Mouse (Mus musculus) spleen, adult 12 weeks (tissue): Measurements from ENCODE around the gene Srgap1.
"Not testable (repeated sequence)": the region's sequence is repeated elsewhere in the genome, so short reads cannot be mapped to it uniquely, and the experiment has no call there.

Experiments
- DNase-seq: peaks from one replicate; pipeline ENCODE4 v3.0.0; 2022; ENCODE audit warnings: low spot score

Srgap1 gene

GRCm38 (mm10) chr10:121822674-121823073 is 224.4 kb downstream of the Srgap1 start:
- DNase-seq, result no peak

- DNase-seq, result no peak
Observed at GRCm38 (mm10) chr10:121820846-121821245, 226.3 kb downstream of the Srgap1 start.

- no peak for DNase-seq
Observed at GRCm38 (mm10) chr10:121817983-121818382, 229.1 kb downstream of the Srgap1 start.

- no peak for DNase-seq
Observed at GRCm38 (mm10) chr10:121807771-121808170, 239.3 kb downstream of the Srgap1 start.

- DNase-seq, result no peak
Observed at GRCm38 (mm10) chr10:121806806-121807205, 240.3 kb downstream of the Srgap1 start.

GRCm38 (mm10) chr10:121805933-121806341 is 241.2 kb downstream of the Srgap1 start:
- DNase-seq, result no peak

- DNase-seq, result no peak
Observed at GRCm38 (mm10) chr10:121804551-121804950, 242.6 kb downstream of the Srgap1 start.

GRCm38 (mm10) chr10:121800041-121800440 is 247.1 kb downstream of the Srgap1 start:
- no peak for DNase-seq

- peak; percentile 34 for DNase-seq
Observed at GRCm38 (mm10) chr10:121796027-121796802, 250.9 kb downstream of the Srgap1 start.

- DNase-seq, result no peak
Observed at GRCm38 (mm10) chr10:121794486-121794885, 252.6 kb downstream of the Srgap1 start.

- no peak for DNase-seq
Observed at GRCm38 (mm10) chr10:121792661-121793060, 254.5 kb downstream of the Srgap1 start.

- DNase-seq, result no peak
Observed at GRCm38 (mm10) chr10:121790078-121790477, 257.0 kb downstream of the Srgap1 start.

- DNase-seq, result no peak
Observed at GRCm38 (mm10) chr10:121788536-121788935, 258.6 kb downstream of the Srgap1 start.

- DNase-seq, result no peak
Observed at GRCm38 (mm10) chr10:121781159-121781558, 266.0 kb downstream of the Srgap1 start.

- DNase-seq, result no peak
Observed at GRCm38 (mm10) chr10:121775990-121776389, 271.1 kb downstream of the Srgap1 start.

- DNase-seq, result no peak
Observed at GRCm38 (mm10) chr10:121773813-121774212, 273.3 kb downstream of the Srgap1 start.

GRCm38 (mm10) chr10:121770624-121771577 is 276.2 kb downstream of the Srgap1 start:
- DNase-seq, result no peak

- no peak for DNase-seq
Observed at GRCm38 (mm10) chr10:121769711-121770110, 277.4 kb downstream of the Srgap1 start.

- not testable (repeated sequence) for DNase-seq
Observed at GRCm38 (mm10) chr10:121767295-121767694, 279.8 kb downstream of the Srgap1 start.

- no peak for DNase-seq
Observed at GRCm38 (mm10) chr10:121765174-121766057, 281.7 kb downstream of the Srgap1 start.

- DNase-seq, result no peak
Observed at GRCm38 (mm10) chr10:121764469-121765173, 282.5 kb downstream of the Srgap1 start.
